Mouse (Mus musculus): Measurements from ENCODE around the gene Pjvk. TPM values are rescaled to one million over a fixed set of nuclear protein-coding genes. Genes with fewer than 3 reads are reported as not detected.
A peak's percentile ranks its signal among the peaks of the same experiment; 100 is the strongest.
"Not testable (repeated sequence)": the region's sequence is repeated elsewhere in the genome, so short reads cannot be mapped to it uniquely, and the experiment has no call there.

The Pjvk gene
- polyA plus RNA-seq (2016; fragmentation: Nextera tagmentation; extraction: Ambion mirVana) = 0.68 and 0.76 TPM in 2 replicates

DNA sequence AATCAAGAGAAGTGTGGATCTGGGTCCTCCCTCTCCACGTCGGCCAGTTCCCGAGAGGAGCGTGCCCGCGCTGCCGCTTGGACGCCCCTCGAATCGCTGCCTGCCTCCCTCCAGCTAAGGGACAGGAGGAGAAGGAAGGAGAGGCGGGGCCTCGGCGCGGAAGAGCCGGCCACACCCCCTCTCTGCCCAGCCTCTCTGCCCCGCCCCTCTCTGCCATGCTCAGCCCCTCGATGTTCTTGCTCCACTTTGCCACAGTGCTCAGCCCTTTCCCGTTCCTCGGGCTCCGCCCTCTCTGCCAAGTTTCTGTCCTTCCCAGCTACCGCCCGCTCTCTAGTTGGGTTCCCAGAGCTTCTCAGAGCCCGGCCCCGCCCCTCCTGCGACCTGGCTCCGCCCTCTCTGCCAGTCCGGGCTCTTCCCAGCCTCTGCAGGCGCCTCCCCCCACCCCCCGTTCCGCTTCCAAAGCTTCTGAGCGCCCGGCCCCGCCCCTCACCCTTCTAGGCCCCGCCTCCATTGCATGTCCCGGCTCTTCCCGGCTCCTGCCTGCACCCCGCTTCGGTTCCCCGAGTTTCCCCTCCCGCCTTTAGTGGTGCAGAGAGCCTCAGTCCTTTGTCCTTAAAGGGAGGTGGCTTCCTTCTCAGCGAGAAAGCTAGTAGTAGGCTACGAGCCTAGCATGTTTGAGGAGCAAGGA, at the start of gene Pjvk, which contains the start of gene Prkra:
Pjvk (plus strand) TSS at position 594 of the 688 bp plus-strand sequence.
Prkra (minus strand) TSS at position 133 of the 688 bp plus-strand sequence.
- Histone ChIP-seq H3K27ac (peak within 1 kb of the TSS; percentile 95), H3K27me3 (ENCODE audit: poor library complexity, severe bottlenecking) (no peaks in the 10 kb centered on the region), H3K4me3 (peak within 1 kb of the TSS; percentile 77), H3K36me3 (replicated peaks) (peaks cover 18% of the 10 kb centered on the region), H3K9me3 (no peaks in the 10 kb centered on the region), H3K4me1 (peaks cover 22% of the 10 kb centered on the region)
- WGBS = under 1% methylated on average over 41 of the region's 42 CpGs
- DNase-seq (ENCODE audit: extremely low spot score, low spot score) = peak; percentile 99

GRCm38 (mm10) chr2:76599214-76599613, 49.1 kb upstream of the Pjvk start:
- Histone ChIP-seq H3K36me3 (replicated peaks) (no peaks in the 10 kb centered on the region), H3K27me3 (ENCODE audit: poor library complexity, severe bottlenecking) (no peaks in the 10 kb centered on the region), H3K27ac (no peak overlapping the region), H3K4me1 (peaks cover 5% of the 10 kb centered on the region; the same call in 1 of the 2 replicates), H3K4me3 (no peak overlapping the region), H3K9me3 (no peaks in the 10 kb centered on the region)
- DNase-seq (ENCODE audit: extremely low spot score, low spot score) = no peak
- 82% methylated on average over 5 of the region's 5 CpGs for WGBS

DNA sequence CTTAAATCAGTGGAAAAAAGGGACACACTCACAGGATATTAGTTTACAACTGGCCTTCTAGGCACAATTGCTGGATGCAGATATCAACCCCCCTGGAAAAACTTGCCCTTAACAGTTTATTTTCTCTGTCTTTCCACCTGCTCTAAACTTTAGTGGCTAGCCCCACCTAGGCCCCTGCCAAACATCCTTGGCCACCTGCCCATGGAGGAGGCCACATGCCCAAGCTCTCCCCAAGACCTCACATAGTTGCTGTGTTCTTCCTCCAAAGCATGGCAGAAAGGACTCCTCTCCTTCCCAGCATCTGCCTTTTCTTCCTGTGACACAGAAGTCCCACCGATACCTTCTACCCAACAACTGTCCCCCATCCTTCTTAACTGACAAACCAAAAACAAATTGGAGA, 46.0 kb upstream of the Pjvk start:
- H3K36me3 ChIP-seq (replicated peaks) = no peaks in the 10 kb centered on the region
- H3K4me1 ChIP-seq = no peaks in the 10 kb centered on the region
- no peaks in the 10 kb centered on the region for H3K9me3 ChIP-seq
- no peak overlapping the region for H3K27ac ChIP-seq
- no peak overlapping the region for H3K4me3 ChIP-seq
- H3K27me3 ChIP-seq (ENCODE audit: poor library complexity, severe bottlenecking) = no peaks in the 10 kb centered on the region
- DNase-seq (ENCODE audit: extremely low spot score, low spot score) = no peak
- 89% methylated on average over 1 of the region's 1 CpGs for WGBS

DNA sequence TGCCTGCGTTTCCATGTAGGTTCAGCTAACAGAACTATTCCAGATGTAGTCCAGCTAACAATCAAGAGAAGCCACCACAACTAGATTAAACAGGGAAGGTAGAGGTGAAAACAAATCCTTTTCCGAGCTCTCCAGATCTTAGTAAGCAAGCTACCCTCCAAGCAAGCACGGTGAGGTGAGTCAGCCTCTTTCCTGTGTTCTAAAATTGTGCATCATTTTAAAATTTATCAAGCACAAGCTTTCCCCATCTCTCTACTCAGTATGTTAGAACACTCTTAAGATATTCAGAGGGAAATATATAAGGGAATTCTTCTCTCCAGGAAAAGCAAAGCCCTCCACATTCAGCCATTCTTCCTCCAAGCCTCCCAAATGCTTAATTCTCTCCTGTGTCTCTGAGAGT, 41.6 kb upstream of the Pjvk start:
- no peak for DNase-seq (ENCODE audit: extremely low spot score, low spot score)
- H3K36me3 ChIP-seq (replicated peaks) = no peaks in the 10 kb centered on the region
- WGBS = 91% methylated on average over 3 of the region's 3 CpGs
- no peak overlapping the region for H3K4me3 ChIP-seq
- H3K27me3 ChIP-seq (ENCODE audit: poor library complexity, severe bottlenecking) = no peaks in the 10 kb centered on the region
- H3K4me1 ChIP-seq = no peaks in the 10 kb centered on the region
- no peak overlapping the region for H3K27ac ChIP-seq
- no peaks in the 10 kb centered on the region for H3K9me3 ChIP-seq

GRCm38 (mm10) chr2:76610326-76611104, 37.8 kb upstream of the Pjvk start:
- DNase-seq (ENCODE audit: extremely low spot score, low spot score) = no peak
- Histone ChIP-seq H3K9me3 (no peaks in the 10 kb centered on the region), H3K4me1 (no peaks in the 10 kb centered on the region), H3K27ac (no peak overlapping the region), H3K4me3 (no peak overlapping the region), H3K27me3 (ENCODE audit: poor library complexity, severe bottlenecking) (no peaks in the 10 kb centered on the region), H3K36me3 (replicated peaks) (no peaks in the 10 kb centered on the region)
- WGBS = 89% methylated on average over 10 of the region's 10 CpGs

DNA sequence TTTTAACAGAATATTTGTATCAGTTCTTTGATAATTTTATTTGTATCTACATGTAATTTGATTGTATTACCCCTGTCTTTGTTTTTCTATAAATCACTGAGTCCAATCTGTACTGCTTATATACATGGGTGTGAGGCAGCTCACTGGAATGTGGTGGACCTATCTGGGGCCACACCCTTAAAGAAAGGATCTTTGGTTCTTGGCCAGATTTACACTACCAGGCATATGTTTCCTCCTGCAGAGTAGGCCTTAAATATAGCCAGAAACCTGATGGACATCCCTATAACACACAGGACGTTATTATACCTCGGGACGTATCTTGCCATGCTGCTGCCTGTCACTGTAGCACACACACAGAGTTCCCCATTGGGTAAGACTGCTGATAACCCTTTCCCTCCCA, 36.3 kb upstream of the Pjvk start:
- no peak overlapping the region for H3K4me3 ChIP-seq
- no peaks in the 10 kb centered on the region for H3K4me1 ChIP-seq
- H3K27me3 ChIP-seq (ENCODE audit: poor library complexity, severe bottlenecking) = no peaks in the 10 kb centered on the region
- H3K36me3 ChIP-seq (replicated peaks) = no peaks in the 10 kb centered on the region
- no peaks in the 10 kb centered on the region for H3K9me3 ChIP-seq
- DNase-seq (ENCODE audit: extremely low spot score, low spot score) = no peak
- H3K27ac ChIP-seq = no peak overlapping the region
- 95% methylated on average over 3 of the region's 3 CpGs for WGBS

- Histone ChIP-seq H3K36me3 (replicated peaks) (peaks cover 8% of the 10 kb centered on the region), H3K27ac (no peak overlapping the region), H3K4me3 (no peak overlapping the region), H3K9me3 (no peaks in the 10 kb centered on the region), H3K27me3 (ENCODE audit: poor library complexity, severe bottlenecking) (no peaks in the 10 kb centered on the region), H3K4me1 (no peaks in the 10 kb centered on the region)
- WGBS = 59% methylated on average over 1 of the region's 1 CpGs
- no peak for DNase-seq (ENCODE audit: extremely low spot score, low spot score)
These were observed 30.2 kb upstream of the Pjvk start for GRCm38 (mm10) chr2:76618078-76618477.

- no peak overlapping the region for H3K27ac ChIP-seq
- peaks cover 2% of the 10 kb centered on the region for H3K9me3 ChIP-seq
- H3K4me1 ChIP-seq = no peaks in the 10 kb centered on the region
- peaks cover 29% of the 10 kb centered on the region for H3K36me3 ChIP-seq (replicated peaks)
- no peaks in the 10 kb centered on the region for H3K27me3 ChIP-seq (ENCODE audit: poor library complexity, severe bottlenecking)
- WGBS = 94% methylated on average over 5 of the region's 5 CpGs
- DNase-seq (ENCODE audit: extremely low spot score, low spot score) = no peak
- H3K4me3 ChIP-seq = no peak overlapping the region
These were observed 28.1 kb upstream of the Pjvk start for GRCm38 (mm10) chr2:76620188-76620587.

GRCm38 (mm10) chr2:76621724-76622123, 26.6 kb upstream of the Pjvk start:
- H3K4me1 ChIP-seq = no peaks in the 10 kb centered on the region
- H3K4me3 ChIP-seq = no peak overlapping the region
- H3K9me3 ChIP-seq = peaks cover 17% of the 10 kb centered on the region
- no peaks in the 10 kb centered on the region for H3K27me3 ChIP-seq (ENCODE audit: poor library complexity, severe bottlenecking)
- no peak overlapping the region for H3K27ac ChIP-seq
- no peak for DNase-seq (ENCODE audit: extremely low spot score, low spot score)
- 80% methylated on average over 1 of the region's 1 CpGs for WGBS
- H3K36me3 ChIP-seq (replicated peaks) = peaks cover 45% of the 10 kb centered on the region

DNA sequence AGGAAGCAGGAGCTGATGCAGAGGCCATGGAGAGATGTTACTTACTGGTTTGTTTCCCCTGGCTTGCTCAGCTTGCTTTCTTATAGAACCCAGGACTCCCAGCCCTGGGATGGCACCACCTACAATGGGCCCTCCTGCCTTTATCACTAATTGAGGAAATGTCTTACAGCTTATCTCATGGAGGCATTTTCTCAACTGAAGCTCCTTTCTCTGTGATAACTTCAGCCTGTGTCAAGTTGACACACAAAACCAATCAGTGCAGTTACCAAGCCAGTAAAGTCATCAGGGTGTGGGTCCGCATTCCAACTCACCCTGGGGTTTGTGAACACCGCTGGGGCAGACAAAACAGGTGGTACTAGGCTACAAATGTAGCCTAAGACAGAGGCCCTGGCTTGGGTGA, 26.0 kb upstream of the Pjvk start:
- peaks cover 21% of the 10 kb centered on the region for H3K9me3 ChIP-seq
- DNase-seq (ENCODE audit: extremely low spot score, low spot score); H3K4me1 ChIP-seq; H3K27me3 ChIP-seq (ENCODE audit: poor library complexity, severe bottlenecking); H3K27ac ChIP-seq; H3K4me3 ChIP-seq: not testable (repeated sequence)
- peaks cover 51% of the 10 kb centered on the region for H3K36me3 ChIP-seq (replicated peaks)
- WGBS = 86% methylated on average over 2 of the region's 2 CpGs

DNA sequence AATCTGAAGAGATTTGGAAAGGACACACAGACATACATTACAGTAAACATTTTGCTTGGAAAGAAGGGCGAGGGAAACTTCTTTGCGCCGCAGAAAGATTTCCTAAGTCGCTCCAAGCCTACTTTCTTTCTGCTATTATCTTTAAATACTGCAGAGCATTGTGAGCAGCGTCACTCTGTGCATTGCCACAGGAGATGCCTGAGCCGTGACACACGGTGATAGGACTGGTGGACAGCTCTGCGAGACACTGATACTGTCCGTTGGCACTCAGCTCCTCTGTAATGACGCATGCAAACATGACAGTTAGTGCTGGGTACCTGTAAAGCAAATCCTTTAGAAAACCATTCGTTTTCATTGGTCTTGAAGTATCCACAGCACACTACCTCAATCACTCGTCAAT, 18.0 kb upstream of the Pjvk start:
- H3K4me1 ChIP-seq = no peaks in the 10 kb centered on the region
- H3K27me3 ChIP-seq (ENCODE audit: poor library complexity, severe bottlenecking) = no peaks in the 10 kb centered on the region
- H3K9me3 ChIP-seq = peaks cover 18% of the 10 kb centered on the region
- WGBS = 95% methylated on average over 12 of the region's 12 CpGs
- no peak overlapping the region for H3K4me3 ChIP-seq
- no peak overlapping the region for H3K27ac ChIP-seq
- H3K36me3 ChIP-seq (replicated peaks) = peaks cover 98% of the 10 kb centered on the region
- no peak for DNase-seq (ENCODE audit: extremely low spot score, low spot score)

- Histone ChIP-seq H3K27me3 (ENCODE audit: poor library complexity, severe bottlenecking) (no peaks in the 10 kb centered on the region), H3K4me1 (no peaks in the 10 kb centered on the region), H3K9me3 (peaks cover 5% of the 10 kb centered on the region), H3K36me3 (replicated peaks) (peaks cover 98% of the 10 kb centered on the region), H3K4me3 (no peak overlapping the region), H3K27ac (no peak overlapping the region)
- no peak for DNase-seq (ENCODE audit: extremely low spot score, low spot score)
- WGBS = 95% methylated on average over 4 of the region's 4 CpGs
These were observed 16.7 kb upstream of the Pjvk start for GRCm38 (mm10) chr2:76631600-76631999.

DNA sequence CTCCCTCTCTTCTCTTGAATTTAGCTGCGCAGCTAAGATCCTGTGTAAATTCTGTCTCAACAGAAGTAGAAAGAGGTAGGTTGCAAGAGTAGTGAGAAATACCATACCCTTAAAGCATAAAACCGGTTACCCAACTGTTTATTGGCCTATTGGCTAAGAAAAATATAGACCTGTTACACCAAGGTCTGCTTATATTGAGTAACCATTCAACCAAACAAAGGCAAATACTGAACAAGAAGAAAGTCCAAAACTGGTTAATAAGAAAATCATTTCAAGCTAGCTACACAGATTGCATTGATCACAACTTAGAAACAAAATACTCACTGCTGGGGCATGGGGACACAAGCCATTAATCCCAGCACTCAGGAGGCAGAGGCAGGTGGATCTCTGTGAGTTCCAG, 8.6 kb upstream of the Pjvk start:
- Histone ChIP-seq H3K9me3 (no peaks in the 10 kb centered on the region), H3K4me1 (no peaks in the 10 kb centered on the region), H3K36me3 (replicated peaks) (peaks cover 98% of the 10 kb centered on the region), H3K4me3 (no peak overlapping the region), H3K27ac (no peak overlapping the region), H3K27me3 (ENCODE audit: poor library complexity, severe bottlenecking) (no peaks in the 10 kb centered on the region)
- no peak for DNase-seq (ENCODE audit: extremely low spot score, low spot score)
- WGBS = 93% methylated on average over 2 of the region's 2 CpGs
